Mouse (Mus musculus): Measurements from ENCODE around the gene 2210010C04Rik.

2210010C04Rik gene

DNA sequence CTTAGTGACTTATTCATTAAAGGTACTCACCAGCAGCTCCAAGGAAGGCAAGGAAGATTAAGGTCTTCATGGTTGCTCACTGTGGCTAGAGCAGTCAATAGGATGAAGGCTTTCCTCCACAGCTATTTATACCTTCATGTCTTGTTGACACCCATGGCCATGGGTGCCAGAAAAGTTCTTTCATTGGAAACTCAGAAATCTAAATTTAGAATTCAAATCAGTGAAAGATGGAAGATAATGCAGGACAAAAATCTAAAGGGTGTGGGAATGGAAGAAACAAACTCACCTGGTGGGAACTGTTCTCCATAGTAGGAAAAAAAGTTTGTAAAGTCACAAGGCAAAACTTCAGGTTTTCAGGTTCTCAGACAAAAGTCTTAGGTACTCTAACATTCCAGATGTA, at the start of gene 2210010C04Rik:
2210010C04Rik (minus strand) TSS at position 101 of the 400 bp plus-strand sequence.
- no peak for DNase-seq

DNA sequence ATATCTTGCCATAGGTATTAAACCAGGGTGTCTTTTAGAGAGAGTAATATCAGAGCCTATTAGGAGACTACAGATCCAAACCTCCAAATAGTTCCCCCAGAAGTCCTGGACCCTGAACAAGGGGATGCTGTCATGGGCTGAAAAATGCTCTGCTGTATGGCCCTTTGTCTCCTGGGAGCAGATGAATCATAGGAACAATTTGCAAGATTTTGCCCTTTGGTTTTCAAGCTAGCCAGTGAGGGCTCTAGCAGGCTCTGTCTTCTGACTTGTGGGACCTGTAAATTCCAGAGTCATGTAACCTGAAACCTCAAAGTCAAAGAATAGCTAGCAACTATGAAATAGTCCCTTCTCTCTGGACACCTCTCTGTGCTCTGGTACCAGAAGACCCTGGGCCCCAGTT, 44.8 kb upstream of the 2210010C04Rik start:
- DNase-seq = no peak

DNA sequence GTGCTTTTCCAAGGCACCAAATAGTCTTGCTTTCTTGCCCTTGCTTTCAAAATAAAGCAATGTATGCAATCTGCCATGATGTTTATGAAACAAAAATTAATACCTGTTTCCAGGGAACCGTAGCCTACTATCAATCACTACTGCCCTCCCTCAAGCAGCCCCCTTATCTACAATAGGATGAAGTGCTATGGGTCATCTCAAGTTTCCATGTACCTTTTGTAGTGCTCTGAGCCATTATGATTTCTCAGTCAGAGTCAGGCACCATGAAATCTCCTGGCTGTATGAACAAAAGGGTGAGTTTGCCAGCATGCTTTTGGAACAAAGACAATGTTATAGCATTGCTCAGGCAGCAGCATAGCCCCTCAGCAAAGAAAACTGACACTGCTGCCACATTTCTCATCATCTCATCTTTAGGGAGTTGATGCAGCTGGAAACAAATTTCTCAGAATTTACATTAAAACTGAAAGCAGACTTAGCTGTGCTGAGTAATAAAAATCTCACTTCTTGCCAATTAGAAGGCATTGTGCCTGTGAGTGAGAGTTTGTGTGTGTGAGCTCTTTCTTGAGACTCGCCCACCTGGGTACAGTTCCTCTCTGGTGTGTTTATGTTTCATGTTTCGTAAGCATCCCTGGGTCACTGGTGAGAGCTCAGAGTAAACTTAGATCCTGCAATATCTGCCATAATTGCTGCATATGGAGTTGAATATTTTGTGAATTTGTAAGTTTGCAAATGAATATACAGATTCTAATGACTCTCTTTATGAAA, 43.4 kb upstream of the 2210010C04Rik start:
- no peak for DNase-seq

DNA sequence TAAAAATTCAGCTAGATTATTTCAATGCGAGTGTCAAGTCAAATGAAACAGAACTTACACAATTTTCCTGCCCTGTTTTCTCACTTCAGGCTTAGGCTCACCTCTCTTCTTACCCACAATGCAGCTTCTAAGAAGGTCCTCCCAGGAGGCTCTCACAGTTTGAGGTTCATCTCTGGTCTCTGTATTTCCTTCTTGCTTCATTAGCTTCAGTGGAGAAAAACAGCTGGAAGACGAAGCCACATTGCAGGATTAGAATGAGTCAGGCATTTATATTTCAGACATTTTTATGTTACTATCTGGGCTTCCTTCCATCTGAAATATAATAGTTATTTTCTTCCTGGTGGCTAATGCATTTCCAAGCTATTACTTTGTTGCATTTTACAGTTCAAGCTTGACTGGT, 40.4 kb upstream of the 2210010C04Rik start:
- DNase-seq = no peak

DNA sequence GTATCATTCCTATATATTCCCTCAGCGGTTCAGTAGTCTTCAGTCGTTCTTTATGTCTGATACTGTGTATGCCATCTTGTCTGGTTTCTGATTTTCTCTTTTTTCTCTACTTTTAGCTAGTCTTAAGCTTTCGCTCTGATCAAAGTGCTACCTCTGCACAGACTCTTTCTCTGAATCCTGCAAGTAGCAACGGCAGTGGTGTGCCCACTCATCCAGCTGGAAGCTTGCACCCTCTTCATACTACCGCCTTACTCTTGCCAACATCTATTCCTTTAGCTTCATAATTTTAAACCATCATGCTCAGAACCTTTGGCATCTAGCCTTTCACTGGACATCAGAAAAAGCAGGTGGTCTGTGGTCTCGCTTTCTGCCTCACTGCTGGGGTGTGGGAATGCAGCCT, 28.0 kb upstream of the 2210010C04Rik start:
- DNase-seq = no peak

DNA sequence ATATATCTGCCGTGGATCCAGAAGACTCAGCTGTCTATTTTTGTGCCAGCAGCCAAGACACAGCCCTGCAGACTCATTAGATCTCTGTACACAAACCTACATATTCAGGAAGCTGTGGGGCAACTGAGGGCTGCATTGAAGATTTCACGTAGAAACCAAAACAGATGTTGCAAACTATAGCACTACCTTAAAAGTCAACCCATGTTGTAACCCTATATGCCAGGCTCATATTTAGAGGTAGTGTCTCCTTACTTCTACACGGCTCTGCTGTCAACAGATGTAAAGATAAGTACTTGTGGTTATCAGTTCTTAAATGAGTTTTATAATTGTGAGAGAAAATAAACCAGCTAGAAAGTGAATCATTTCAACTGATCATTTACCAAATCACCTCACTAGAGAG, 27.4 kb upstream of the 2210010C04Rik start:
- DNase-seq = no peak

DNA sequence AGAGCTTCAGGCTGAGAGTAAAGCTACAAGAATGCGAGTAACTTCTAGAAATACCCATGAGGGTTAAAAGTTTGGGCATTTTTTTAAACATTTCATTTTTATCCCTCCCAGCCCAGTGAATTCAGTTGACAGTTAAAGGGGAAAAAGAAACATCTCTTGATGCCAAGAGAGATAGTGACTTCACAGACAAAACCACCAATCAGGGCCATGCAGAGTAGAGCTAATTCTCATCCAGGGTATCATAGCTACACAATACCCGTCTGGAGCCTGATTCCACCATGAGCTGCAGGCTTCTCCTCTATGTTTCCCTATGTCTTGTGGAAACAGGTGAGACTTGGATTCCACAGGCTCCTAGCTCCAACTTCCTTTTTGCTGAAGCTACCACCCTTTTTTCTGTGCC, 26.8 kb upstream of the 2210010C04Rik start:
- no peak for DNase-seq

DNA sequence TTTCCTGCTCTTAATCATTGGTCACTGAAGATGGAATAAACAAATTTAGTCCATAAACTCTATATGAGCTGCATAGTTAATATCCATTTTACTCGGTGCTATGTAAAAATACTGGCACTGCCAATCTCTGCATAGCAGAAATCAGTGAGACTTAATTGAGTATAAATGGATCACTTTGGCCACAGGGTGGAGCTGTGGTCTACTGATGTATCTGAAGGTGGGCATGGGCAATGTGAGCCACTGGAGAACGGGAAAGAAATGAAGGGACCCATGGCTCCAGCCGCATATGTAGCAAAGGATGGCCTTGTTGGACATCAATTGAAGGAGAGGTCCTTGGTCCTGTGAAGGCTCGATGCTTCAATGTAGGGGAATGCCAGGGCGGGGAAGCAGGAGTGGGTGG, 25.8 kb upstream of the 2210010C04Rik start:
- DNase-seq = no peak

DNA sequence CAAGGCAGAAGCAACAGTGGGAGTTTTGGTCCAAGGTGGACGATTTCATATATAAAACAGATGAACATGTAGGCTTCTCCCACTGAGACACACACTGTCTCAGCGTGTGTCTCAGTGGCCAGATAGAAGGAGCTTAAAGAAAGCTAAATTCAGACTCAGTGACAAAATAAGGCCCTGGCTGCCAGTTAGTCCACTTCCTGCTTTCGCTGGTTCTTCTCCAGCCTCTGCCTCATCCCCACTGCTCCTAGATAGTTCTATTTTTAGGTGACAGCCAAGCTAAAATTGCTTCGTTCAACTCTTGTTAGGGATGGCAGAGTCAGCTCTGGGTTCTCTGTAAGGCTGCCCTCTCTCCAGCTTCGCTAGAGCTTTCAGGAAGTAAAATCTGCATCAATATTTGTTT, 22.3 kb upstream of the 2210010C04Rik start:
- DNase-seq = no peak

DNA sequence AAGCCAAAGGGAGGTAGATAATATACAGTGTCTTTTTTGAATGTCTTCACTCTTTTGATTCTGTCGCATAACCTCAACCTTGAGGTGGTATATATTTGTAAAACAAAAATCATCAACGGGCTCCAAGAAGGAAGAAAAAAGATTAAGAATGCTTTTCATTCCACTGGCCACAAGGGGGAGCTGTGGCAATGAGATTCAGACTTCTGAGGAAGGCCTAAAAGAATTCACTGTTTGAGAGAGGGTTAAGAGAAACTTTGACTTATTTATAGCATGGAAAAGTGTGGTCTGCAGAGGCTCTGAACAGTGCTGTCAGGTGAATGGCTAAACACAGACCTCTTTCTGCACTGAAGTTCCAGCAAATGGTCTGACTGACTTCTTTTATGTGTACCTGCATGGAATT, 20.3 kb upstream of the 2210010C04Rik start:
- DNase-seq = peak; percentile 50

DNA sequence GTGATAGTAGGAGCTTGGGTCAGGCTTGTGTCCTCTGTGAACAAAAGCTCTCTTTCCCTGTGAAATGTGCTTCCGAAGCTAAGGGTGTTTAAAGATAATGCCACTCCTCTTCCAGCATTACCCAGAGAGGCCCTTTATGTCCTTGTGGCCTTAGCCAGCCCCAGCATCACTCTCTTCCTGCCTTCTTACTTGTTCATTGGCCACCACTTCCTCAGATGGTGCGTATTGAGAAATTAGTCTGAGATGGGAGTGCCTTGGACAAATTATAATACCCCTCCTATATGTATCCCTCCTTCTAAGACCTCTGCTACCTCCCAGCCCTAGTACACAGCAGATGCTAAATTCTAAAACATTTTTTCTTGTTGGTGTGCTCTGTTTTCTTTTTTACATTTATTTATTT, 19.1 kb upstream of the 2210010C04Rik start:
- DNase-seq = no peak

DNA sequence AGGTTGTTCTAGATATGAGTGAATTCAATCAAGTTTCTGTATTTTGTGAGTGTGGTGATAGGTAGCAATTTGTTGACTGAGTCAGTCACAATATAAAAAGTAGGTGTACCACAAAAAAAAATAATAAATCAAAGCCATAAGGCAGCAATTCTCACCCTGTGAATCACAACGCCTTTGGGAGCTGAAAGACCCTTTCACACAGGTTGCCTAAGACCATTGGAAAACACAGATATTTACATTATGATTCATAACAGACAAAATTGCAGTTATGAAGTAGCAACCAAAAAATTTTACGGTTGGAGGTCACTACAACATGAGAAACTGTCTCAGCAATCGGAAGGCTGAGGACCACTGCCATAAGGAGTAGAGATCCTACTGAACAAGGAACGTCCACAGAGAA, 16.5 kb upstream of the 2210010C04Rik start:
- DNase-seq = no peak

DNA sequence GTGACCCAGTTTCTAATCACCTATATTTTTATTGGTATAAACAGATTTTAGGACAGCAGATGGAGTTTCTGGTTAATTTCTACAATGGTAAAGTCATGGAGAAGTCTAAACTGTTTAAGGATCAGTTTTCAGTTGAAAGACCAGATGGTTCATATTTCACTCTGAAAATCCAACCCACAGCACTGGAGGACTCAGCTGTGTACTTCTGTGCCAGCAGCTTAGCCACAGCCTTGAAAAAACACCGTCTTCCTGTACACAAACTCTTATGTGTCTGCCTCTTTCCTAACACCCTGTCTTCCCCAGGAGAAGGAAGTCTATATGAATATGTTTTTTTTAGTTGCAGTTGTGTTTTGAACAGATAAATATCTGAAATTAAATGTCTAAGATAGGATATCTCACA, 13.3 kb upstream of the 2210010C04Rik start:
- no peak for DNase-seq

DNA sequence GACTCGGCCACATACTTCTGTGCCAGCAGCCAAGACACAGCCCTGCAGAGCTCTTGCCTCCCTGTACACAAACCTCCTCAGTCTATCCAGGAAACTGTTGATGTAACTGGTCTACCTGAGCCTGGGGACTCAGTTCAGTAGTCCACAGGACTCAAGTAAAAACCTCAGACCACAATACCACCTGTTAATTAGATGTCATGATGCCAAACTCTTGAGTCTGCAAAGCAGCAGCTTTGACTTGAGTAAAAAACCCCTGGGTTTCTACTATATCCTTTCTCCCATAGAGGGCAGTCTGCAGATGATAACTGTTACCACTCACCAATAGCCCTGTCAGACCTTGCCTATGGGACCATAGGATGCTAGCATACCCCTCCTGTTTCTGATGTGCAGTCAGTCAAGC, 12.7 kb upstream of the 2210010C04Rik start:
- no peak for DNase-seq

DNA sequence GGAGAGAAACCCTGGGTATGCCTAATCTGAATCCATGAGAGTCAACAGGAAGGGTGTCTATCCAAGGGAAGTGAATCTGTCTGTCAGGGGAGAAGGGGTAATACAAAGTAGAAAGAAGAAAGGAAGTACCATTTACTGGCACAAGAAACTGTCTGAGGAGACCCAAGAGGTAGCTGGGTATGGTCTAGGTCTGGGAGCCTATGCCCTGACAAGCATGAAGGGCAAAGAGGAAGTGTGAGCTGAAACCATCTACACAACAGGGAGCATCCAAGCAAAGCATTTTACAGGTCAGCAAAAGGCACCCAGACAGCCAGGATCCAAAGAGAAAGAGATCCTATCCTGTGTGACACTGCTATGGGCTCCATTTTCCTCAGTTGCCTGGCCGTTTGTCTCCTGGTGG, 11.9 kb upstream of the 2210010C04Rik start:
- no peak for DNase-seq

DNA sequence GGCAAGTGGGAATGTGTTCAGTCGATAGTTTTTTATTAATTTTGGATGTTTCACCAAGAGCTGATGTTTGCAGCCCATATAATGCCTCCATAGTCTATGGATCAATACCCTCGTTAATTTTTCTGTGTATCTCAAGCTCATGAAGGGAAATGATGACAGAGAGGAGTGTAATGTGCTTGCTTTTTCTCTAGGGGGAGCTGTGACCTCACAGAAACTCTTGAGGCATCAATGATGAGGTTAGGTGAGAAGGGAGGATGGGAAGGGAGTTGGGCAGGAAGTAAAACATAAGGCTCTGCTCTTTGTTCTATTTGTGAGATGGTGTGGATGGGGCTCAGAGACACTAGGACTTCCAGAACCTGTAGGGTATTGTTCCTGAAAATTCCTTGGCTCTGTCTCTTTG, 11.2 kb upstream of the 2210010C04Rik start:
- no peak for DNase-seq

DNA sequence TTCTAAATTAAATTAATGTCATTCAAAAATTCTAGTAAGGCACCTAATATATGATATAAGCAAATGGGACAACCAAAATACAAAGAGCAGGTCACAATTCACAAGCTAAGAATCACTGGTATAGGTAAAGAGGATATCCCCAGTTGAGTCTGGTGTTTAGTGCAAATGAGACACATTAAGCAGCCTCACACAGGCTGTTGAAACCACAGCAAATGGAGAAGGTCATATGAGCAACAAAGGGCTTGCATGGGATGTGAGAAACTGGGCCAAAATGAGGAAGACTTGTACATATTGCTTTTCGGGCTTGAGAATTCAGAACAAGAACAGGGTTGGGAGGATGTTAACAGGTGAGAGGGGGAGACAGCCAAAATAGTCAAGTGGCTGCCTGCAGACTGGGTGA, 9.4 kb upstream of the 2210010C04Rik start:
- no peak for DNase-seq

DNA sequence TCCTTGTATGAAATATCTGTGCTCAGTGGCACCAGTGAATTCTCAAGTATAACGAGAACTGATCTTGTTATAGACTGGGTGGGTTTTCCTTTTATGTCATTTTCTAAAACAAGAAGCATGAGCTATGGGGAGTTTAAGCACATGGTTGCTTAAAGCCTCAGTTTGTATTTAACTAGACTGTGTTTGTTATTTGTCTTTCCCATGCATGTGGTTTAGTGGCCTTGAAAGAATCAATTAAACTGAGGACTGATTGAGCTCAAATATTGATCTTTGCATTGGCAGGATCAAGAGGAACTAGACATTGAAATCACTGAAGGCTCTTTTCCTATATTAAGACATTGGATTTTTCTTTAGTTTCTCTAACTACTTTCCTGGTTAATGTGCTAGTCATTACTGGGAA, 9.0 kb upstream of the 2210010C04Rik start:
- DNase-seq = no peak

DNA sequence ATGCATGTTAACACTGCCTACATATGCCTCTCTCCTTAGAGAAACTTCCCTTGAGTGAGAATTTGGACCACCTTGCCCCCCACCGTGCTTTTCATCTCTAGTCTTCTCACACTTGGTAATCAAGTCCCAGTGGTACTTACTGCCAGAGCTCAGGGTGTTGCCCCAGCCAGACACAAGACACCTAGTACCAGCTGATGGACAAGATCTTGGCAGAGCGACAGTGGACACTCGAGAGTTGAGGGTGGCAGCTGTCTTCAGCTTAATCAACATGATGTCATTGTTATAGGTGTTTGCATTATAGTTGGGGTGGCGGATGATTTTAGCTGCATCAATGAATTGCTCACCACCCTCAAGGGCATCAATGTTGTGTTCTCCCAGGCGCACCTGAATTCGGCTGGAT, 2.5 kb downstream of the 2210010C04Rik start:
- DNase-seq = no peak

DNA sequence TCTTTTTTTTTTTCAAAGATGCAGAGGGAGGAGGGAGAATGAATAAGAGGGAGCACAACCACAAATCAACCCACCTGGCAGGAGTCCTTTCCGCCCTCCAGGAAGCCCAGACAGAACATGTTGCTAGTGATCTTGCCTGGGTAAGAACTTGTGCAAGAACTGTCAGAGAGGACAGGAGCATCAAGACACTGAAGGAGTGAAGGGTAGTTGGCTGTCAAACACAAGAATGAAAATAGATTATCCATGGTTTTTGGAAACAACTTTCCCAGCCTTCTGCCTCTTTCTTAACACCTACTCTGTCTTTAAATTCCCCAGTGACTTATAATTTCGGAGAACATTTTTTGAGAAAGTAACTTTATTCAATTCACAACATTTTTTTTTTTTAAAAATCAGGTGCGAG, 3.1 kb downstream of the 2210010C04Rik start:
- no peak for DNase-seq

DNA sequence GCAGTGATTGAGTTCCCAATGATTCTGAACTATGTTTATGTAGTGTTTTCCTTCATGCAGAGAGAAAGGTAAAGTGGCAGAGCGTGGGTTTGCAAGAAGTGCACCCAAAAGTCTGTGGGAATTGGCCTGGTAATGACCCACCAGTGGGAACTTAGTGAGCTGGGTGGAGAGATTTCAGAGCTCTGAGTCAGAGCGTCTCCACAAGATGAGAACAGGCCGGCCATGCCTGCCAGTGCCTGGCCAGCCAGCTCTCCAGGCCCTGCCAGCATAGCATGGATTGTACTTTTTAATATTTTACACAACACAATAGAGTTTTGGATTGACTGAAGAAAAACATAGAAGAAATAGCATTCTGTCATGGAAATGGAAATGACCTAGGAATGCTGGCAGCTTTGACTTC, 4.5 kb downstream of the 2210010C04Rik start:
- DNase-seq = no peak

DNA sequence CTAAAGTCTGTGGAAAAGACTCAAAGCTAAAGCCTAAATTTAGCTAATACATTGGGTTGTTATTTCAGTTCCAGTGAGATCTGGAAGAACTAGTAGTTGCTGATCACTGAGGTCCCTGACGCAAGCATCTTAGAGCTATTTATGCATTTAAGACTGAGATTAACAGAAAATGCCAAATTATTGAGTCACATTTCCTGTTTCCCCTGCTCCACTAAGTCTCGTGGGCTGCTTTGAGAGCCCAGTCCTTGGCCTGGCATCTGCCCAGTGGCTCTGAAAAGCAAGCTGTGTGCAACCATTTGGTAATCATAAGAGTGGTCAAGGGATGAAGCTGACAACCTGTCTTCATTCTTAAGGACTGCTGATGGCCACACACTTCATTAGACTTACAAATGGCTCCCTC, 8.3 kb downstream of the 2210010C04Rik start:
- DNase-seq = no peak

DNA sequence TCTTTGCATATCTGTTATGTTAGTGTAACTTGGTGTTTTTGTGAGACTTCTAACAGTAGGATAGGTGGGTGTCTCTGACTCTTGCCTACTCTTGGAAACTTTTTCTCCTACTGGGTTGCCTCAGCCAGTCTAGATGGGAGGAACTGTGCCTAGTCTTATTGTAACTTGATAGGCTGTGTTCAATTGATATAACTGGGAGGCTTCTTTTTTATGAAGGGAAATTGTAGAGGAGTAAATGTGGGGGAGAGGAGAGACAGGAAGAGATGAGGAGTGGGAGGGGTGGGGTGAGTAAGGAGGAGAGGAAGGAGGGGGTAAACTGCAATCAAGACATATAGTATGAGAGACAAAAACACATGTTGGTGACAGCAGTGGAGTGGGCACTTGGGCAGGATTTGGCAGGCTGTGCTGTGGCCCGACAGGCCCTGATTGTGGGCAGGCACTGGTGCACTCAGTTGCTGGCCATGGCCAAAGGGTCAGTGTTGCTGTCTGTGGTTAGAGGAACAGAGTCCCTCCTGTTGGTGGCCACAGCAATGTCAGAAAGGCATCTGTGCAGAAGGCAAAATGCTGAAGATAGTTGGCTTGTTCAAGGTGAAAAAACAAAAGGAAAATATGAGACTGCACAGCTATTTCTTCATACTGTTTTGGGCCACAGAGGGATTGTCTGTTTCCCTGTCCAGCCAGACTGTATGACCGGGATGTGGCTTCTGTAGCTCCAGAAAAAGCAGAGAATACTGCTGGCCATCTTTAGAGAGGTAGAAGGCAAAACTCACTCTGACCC, 9.2 kb downstream of the 2210010C04Rik start:
- no peak for DNase-seq

DNA sequence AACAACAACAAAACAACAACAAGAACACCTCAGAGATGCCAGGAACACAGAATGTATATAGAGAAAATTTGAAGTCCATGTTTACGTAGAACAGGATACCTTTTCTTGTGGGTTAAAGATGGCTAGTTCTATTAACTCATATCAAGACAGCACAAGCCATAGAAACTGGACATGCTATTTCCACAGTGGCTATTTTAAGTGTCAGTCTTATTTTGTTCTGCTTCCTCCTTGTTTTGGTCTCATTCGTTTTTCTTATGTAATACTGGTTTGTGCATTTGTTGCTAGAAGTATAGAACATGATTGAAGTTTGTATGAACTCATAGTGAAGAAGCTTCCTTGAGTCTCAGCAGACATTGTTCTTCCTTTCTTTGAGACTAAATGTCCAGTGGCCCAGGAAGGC, 16.2 kb downstream of the 2210010C04Rik start:
- no peak for DNase-seq

DNA sequence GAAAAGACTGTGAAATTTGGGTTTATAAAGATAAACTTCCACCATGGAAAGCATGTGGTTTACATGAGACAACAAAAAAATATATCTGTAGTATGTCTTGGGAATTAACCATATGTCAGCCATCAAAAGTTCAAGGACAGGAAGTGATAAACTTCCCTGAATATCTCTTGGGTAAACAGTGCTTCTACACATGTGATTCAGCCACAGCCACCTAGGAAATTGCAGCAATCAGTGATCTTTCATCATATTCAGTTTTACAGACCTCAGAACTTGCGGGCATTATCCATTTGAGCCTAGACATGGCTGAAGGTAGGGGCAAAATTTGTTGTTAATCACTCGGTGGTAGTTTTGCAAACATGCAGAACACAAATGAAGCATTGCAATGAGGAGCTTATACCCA, 16.7 kb downstream of the 2210010C04Rik start:
- no peak for DNase-seq

Measured in liver (tissue).